Mouse (Mus musculus) c-Kit-positive CD71-positive TER-119-positive erythroid progenitor cells, embryonic 14.5 days (primary cell): ENCODE measurements around the gene Tox2.

Source experiments
- DNase-seq: peaks from one replicate; pipeline ENCODE4 v3.0.0-alpha.2; 2013; ENCODE audit warnings: low spot score

The Tox2 gene

GRCm38 (mm10) chr2:163202884-163203634 lies at the start of gene Tox2:
Gene Tox2 (plus strand): TSS chr2:163203125.
- peak; percentile 5 for DNase-seq

- no peak for DNase-seq
Observed at GRCm38 (mm10) chr2:163154673-163155072, 48.3 kb upstream of the Tox2 start.

GRCm38 (mm10) chr2:163158979-163159378 lies 43.9 kb upstream of the Tox2 start:
- DNase-seq, result no peak

GRCm38 (mm10) chr2:163164461-163164990 lies 38.4 kb upstream of the Tox2 start:
- no peak for DNase-seq

GRCm38 (mm10) chr2:163166067-163166805 lies 36.7 kb upstream of the Tox2 start:
- no peak for DNase-seq

DNA sequence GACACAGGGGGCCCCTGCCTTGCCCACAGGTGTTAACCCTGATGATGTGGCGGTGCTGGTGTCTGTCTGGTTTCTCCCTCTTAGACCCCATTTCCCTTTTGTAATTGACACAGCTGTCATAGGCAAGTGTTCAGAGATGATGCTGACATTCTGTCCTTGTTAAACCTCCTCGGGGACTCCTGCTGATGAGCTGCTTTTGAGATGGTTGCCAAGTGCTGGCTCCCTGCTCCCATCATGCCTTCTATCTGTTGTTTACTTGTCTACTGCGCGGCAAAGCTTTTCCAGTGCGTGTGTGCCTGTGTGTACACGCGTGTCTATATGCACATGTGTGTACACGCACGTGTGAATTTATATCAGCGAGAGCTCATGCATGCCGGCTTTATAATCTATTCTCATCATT lies 31.0 kb upstream of the Tox2 start:
- no peak for DNase-seq

GRCm38 (mm10) chr2:163174066-163174465 lies 28.9 kb upstream of the Tox2 start:
- no peak for DNase-seq

DNA sequence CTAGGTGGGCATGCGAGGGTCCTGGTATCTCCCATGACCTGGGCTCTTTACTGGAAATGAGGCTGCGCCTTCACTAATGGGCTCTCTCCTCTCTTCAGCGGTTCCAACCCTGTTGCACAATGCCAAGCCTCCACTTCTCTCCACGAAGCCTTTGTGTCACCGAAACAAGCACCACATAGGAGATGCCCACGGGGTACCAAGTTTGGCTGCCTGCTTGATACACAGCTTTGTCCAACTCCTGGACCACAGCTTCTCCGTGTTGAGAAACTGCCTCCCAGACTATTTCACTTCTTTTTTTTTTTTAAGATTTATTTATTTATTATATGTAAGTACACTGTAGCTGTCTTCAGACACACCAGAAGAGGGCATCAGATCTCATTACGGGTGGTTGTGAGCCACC lies 27.1 kb upstream of the Tox2 start:
- DNase-seq, result no peak

GRCm38 (mm10) chr2:163176502-163176901 lies 26.4 kb upstream of the Tox2 start:
- no peak for DNase-seq

DNA sequence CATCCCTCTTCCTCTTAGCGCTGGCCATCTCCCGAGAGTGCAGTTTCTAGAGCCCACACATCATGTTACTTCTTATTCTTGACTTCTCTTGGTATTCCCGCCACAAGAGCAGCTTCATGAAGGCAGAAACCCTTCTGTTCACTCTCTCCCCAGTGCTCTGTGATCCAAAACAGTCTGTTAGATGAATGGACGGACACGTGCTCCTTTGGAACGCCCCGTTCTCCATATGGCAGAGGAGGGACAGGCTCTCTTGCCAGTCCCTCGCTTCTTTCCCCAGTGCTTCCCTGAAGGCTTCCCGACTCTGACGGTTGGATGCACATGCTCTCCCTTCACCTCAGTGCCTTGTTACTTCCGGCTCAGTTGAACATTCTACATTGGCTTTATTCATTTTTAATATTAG lies 15.4 kb upstream of the Tox2 start:
- DNase-seq, result no peak

- no peak for DNase-seq
Observed at GRCm38 (mm10) chr2:163189596-163189995, 13.3 kb upstream of the Tox2 start.

- no peak for DNase-seq
Observed at GRCm38 (mm10) chr2:163190004-163190441, 12.9 kb upstream of the Tox2 start.

DNA sequence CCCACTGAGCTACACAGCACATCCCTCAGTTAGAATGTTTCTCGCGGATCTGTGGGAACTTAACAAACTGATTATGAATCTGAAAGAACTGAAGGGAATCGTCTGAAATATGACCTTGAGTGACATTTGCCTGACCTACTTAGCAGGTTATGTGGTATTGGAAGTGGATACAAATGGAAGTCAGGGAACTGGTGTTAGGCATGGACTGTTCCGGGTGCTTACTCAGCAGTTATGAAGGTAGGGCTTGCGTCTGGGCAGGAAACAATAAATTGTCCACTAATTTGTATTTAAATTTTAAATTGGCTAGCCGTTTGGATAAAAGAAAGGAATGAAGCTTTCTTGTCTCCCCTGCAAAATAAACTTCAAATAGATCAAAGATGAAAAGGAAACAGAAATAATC lies 10.4 kb upstream of the Tox2 start:
- DNase-seq, result no peak

GRCm38 (mm10) chr2:163194015-163194414 lies 8.9 kb upstream of the Tox2 start:
- no peak for DNase-seq

- DNase-seq, result no peak
Observed at GRCm38 (mm10) chr2:163194543-163194942, 8.4 kb upstream of the Tox2 start.

DNA sequence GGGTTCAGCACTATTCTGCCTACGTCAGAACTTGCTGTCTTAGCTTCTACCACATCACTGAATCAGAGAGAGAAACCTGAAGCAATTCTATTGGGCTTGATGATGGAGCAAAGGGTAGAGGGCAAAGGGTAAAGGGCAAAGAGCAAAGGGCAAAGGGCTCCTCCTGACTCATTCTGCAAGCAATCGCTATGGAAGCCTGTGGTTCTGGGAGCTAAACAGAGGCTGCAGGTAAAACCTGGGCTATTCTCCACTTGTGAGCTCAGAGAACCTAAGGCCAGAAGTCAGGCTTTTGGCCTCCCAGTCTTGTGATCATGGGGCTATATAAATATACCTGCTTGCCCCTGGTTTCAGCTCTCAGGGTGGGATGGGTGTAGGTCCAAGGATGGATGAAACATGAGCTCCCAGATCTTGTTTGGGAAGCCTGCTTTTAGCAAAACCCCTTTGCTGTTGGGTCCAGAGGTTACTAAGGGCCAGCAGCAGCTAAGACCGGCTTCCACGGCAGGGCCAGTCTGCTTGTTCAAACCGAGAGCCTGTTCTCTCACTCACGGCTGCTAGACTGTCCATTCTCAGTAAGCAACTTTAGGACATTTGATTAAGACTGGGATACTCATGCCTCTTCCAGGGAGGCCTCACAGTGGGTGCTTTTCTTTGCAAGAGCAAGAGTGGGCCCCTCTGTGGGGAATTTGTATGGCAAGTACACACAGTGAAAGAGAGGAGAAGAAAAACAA lies 7.7 kb upstream of the Tox2 start:
- DNase-seq, result no peak

GRCm38 (mm10) chr2:163195834-163196145 lies 7.1 kb upstream of the Tox2 start:
- no peak for DNase-seq

DNA sequence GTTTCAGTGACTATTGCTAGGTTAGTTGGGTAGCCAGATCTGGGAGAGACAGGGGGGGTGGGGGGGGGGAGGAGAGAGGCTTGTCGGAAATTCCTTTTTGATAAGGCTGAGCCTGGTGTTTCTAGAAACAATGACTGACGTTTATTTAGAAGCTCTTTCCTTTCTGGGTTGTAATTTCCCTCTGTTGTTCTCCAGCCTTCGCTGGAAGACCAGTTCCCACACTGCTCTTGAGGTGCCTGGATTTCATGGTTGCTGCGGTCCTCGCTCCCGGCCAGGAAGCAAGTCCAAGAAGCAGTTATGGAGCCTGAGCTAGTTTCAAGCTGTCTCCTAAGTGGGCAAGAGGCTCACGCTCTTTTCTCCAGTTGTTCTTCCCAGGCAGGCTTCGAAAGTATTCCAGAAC lies 1.0 kb upstream of the Tox2 start:
- DNase-seq, result no peak

- no peak for DNase-seq
Observed at GRCm38 (mm10) chr2:163202553-163202883, 407 bp upstream of the Tox2 start.

DNA sequence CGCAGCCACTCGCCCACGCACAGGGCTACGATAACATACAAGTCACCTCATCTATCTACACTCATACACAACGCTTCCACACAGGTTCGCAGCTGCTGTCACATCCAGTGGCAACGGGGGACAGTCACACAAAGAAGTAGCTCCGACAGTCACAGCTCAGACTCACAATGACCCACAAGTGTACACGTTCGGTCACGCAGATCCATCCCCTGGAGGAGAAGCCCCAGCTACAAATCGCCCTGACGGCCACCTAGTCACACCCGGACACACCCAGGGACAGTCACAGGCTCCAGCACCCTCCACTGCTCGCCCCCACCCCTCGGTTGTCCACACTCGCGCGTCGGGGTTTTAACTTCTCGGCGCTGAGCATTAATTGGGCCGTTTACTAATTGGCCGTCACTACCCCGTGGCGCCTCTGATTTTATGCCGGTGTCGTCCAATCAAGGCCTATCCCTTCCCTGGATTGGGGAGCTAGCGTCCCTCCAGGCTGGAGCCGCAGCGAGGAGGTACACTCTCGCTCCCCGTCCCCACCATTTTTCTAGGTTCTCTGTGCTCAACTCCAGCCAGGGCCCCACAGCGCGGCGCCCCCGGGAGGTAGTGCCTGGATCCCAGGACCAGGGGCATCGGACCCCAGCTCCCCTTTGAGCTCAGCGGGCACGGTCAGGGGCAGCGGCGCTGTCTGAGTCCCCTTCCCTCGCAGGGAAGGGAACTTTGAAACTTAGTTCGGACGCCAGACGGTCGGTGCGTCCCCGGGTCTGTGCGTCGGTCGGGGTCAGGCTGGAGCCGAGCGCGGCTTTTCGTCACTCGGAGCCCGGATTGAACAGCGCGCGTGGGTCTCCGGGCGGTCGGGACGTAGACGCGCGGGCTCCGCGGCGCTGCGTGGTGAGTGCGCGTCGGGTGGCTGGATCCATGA lies 966 bp downstream of the Tox2 start:
- peak; percentile 6 for DNase-seq

DNA sequence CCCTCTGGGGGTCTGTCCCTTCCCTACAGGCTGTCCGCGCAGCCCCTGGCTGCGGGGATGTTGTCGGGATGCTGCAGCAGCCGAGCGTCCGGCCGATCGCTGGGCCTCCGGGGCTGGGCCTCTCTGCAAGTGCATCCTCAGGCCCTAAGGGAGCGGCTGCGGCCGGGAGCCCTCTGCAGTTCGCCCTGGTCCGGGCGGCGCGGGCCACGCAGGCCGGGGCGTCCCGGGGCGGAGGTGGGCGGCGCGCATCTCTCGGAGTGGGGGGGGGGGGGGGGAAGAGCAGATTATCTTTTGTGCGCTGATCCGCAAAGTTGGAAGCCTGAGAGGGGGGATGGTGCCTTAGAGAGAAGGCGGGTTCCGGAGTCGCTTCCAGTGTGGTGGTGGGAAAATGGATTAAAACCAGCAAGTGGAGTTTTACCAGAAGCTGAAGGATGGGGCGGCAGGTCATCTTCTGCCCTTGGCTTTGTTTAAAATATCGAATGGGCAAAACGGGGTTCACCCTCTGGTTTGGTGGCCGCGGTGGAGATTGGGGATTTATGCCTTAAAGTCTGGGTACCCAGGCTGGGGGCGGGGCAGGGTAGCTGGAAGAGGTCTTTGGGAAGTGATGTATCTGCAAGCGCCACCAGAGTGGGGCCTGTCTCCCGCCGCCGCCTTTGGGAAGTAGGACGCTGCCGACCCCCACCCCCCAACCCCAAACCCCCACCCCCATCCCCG lies 1.8 kb downstream of the Tox2 start:
- no peak for DNase-seq
